ENCODE assay signal across 11 mouse cellular contexts in the genomic region with DNA sequence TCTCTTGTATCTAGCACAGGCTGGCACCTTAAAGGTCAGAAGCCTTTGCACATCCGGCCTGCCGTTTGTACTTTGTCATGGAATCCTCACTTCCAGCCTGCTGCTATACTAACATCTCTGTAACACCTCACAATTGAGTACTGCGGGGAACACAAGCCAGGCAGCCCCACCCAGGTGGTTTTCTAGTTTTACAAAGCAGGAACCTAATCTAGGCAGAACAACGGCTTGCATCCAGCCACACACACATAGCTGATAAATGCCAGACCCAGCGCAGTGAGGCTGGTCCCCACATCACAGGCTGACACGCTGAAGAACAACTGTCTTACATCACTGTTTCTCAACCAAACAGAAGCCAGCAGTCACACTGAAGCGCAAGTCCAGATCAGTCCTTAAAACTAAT. TPM values are rescaled to one million over a fixed set of nuclear protein-coding genes. Genes with fewer than 3 reads are reported as not detected.
A peak's percentile ranks its signal among the peaks of the same experiment; 100 is the strongest.
DNase-seq lines count a peak whose midpoint lies in the region; ATAC-seq lines count a peak whose summit lies in the region.
"Had no signal": no experiment of that assay in that cellular context is flagged by ENCODE, and none has a peak within 500 bp of the region (broad histone marks: within the 10 kb centered on the region; RNA-seq: fewer than 3 reads in every experiment).

No protein-coding gene starts in this region.

- no peak overlapping the region for H3K4me3 ChIP-seq in heart, embryonic 14.5 days (ENCODE audit: control insufficient read depth in 1 of 2, insufficient read depth in 1 of 2, low read depth in 1 of 2, low read length in 2 of 2)
- no peak overlapping the region for H3K4me3 ChIP-seq in liver, embryonic 13.5 days (replicated peaks)
- H3K4me3 ChIP-seq in hindbrain, embryonic 16.5 days (ENCODE audit: low read length) = no peak overlapping the region
- H3K4me3 ChIP-seq: forebrain, embryonic 10.5 days; lung, embryonic 15.5 days had no signal

- H3K27ac ChIP-seq in heart, embryonic 14.5 days (replicated peaks in 1 of 2; ENCODE audit: control insufficient read depth in 1 of 2, insufficient read depth in 1 of 2, low read depth in 2 of 2, low read length in 2 of 2) = peak overlapping the region; percentile 52 to 56
- peak overlapping the region; percentile 66 for H3K27ac ChIP-seq in liver, embryonic 13.5 days
- H3K27ac ChIP-seq in hindbrain, embryonic 16.5 days (ENCODE audit: low read depth, low read length) = no peak overlapping the region
- H3K27ac ChIP-seq: forebrain, embryonic 10.5 days; lung, embryonic 15.5 days had no signal

- peak; percentile 1 to 6 for DNase-seq in CD8-positive naive resting alpha-beta T cell, adult 2 months (ENCODE audit: low read depth in 2 of 2, low spot score in 2 of 2)
- peak; percentile 33 for DNase-seq in c-Kit-positive CD71-positive TER-119-negative erythroid progenitor cells, embryonic 14.5 days (ENCODE audit: low read depth)
- peak; percentile 12 for DNase-seq in liver, embryonic 13.5 days
- no peak for DNase-seq in spleen, postnatal 14 days (ENCODE audit: low spot score in 2 of 2)
- DNase-seq in frontal cortex, postnatal 36 days (ENCODE audit: low spot score in 2 of 2) = no peak
- no peak for DNase-seq in adrenal gland, adult 18-20 months (ENCODE audit: low spot score in 2 of 2)

- H3K36me3 ChIP-seq in heart, embryonic 14.5 days (ENCODE audit: control insufficient read depth, insufficient read depth, low read length) = peaks cover 22% of the 10 kb centered on the region
- no peaks in the 10 kb centered on the region for H3K36me3 ChIP-seq in liver, embryonic 13.5 days
- no peaks in the 10 kb centered on the region for H3K36me3 ChIP-seq in hindbrain, embryonic 16.5 days (ENCODE audit: control insufficient read depth, insufficient read depth, low read length)
- H3K36me3 ChIP-seq: forebrain, embryonic 10.5 days; lung, embryonic 15.5 days had no signal

- H3K9me3 ChIP-seq in heart, embryonic 14.5 days (ENCODE audit: control insufficient read depth, low read length) = no peaks in the 10 kb centered on the region
- H3K9me3 ChIP-seq in liver, embryonic 13.5 days (replicated peaks) = no peaks in the 10 kb centered on the region
- no peaks in the 10 kb centered on the region for H3K9me3 ChIP-seq in hindbrain, embryonic 16.5 days (ENCODE audit: control insufficient read depth, low read length)
- H3K9me3 ChIP-seq: forebrain, embryonic 10.5 days; lung, embryonic 15.5 days had no signal

- no peaks in the 10 kb centered on the region for H3K27me3 ChIP-seq in heart, embryonic 14.5 days (ENCODE audit: control insufficient read depth, insufficient read depth, low read length)
- no peaks in the 10 kb centered on the region for H3K27me3 ChIP-seq in liver, embryonic 13.5 days
- H3K27me3 ChIP-seq in hindbrain, embryonic 16.5 days (replicated peaks; ENCODE audit: control insufficient read depth, insufficient read depth, low read length) = no peaks in the 10 kb centered on the region
- H3K27me3 ChIP-seq: lung, embryonic 15.5 days had no signal

- 15% methylated on average over 7 of the region's 7 CpGs for WGBS in heart, embryonic 14.5 days
- WGBS in liver, embryonic 13.5 days (ENCODE audit: insufficient replicate concordance) = 42% methylated on average over 7 of the region's 7 CpGs
- WGBS in hindbrain, embryonic 16.5 days = 77% methylated on average over 7 of the region's 7 CpGs

- no peak overlapping the region for H3K9ac ChIP-seq in heart, embryonic 14.5 days (ENCODE audit: low read length)
- H3K9ac ChIP-seq in liver, embryonic 13.5 days = no peak overlapping the region
- no peak overlapping the region for H3K9ac ChIP-seq in hindbrain, embryonic 16.5 days (ENCODE audit: low read depth, low read length)
- H3K9ac ChIP-seq: lung, embryonic 15.5 days had no signal

- ATAC-seq in heart, embryonic 14.5 days (ENCODE audit: insufficient number of reproducible peaks, insufficient read depth, low FRiP score, low read depth) = peak; percentile 38; the same call in 1 of the 2 replicates
- peak; percentile 84 for ATAC-seq in liver, embryonic 13.5 days (ENCODE audit: low read depth)
- ATAC-seq in hindbrain, embryonic 16.5 days = no peak

- 0 out of 2 replicates have a peak overlapping the region, but pooled peaks have one; percentile 7 for H3K4me2 ChIP-seq in heart, embryonic 14.5 days (ENCODE audit: low read length)
- H3K4me2 ChIP-seq in liver, embryonic 13.5 days = no peak overlapping the region
- H3K4me2 ChIP-seq in hindbrain, embryonic 16.5 days (ENCODE audit: low read length) = no peak overlapping the region
- H3K4me2 ChIP-seq: lung, embryonic 15.5 days had no signal

- peaks cover 18 to 40% of the 10 kb centered on the region in 2 experiments for H3K4me1 ChIP-seq in heart, embryonic 14.5 days (ENCODE audit: control insufficient read depth in 2 of 2, insufficient read depth in 2 of 2, low read length in 2 of 2)
- peaks cover 3% of the 10 kb centered on the region for H3K4me1 ChIP-seq in liver, embryonic 13.5 days (replicated peaks)
- no peaks in the 10 kb centered on the region for H3K4me1 ChIP-seq in hindbrain, embryonic 16.5 days (ENCODE audit: control insufficient read depth, insufficient read depth, low read depth, low read length)

RNA-seq across cellular contexts. Expression of a gene that starts 28.7 kb away (rescaled TPM):
- polyA plus RNA-seq in heart, embryonic 14.5 days (2014; fragmentation: Nextera tagmentation; extraction: Ambion mirVana) = 56.7 and 59.6 TPM in 2 replicates
- 1.1 and 1.6 TPM in 2 replicates for polyA plus RNA-seq in liver, embryonic 13.5 days (2015; fragmentation: Nextera tagmentation; extraction: Ambion mirVana)
- 10.3 and 13.4 TPM in 2 replicates for polyA plus RNA-seq in hindbrain, embryonic 16.5 days (2015; fragmentation: Nextera tagmentation; extraction: Ambion mirVana)
- 1 to 10 TPM; 6.4 to 7.9 TPM for total RNA-seq in adrenal gland, adult 18-20 months (2021)
- total RNA-seq: MEL had no signal

Comparison
In these comparisons a context has a peak if more than half of its experiments do, and no peak if none do; other contexts are left out.
1. DNase-seq: peak in CD8-positive naive resting alpha-beta T cell, adult 2 months (2 of 2), c-Kit-positive CD71-positive TER-119-negative erythroid progenitor cells, embryonic 14.5 days (single experiment) and liver, embryonic 13.5 days (single experiment); none in spleen, postnatal 14 days (0 of 2), frontal cortex, postnatal 36 days (0 of 2) and adrenal gland, adult 18-20 months (0 of 2).